Mouse (Mus musculus): ENCODE measurements around the gene Casq1. TPM values are rescaled to one million over a fixed set of nuclear protein-coding genes. Genes with fewer than 3 reads are reported as not detected.

The Casq1 gene
- polyA plus RNA-seq, 1 experiment from 2014 or later: 22.8 TPM

DNA sequence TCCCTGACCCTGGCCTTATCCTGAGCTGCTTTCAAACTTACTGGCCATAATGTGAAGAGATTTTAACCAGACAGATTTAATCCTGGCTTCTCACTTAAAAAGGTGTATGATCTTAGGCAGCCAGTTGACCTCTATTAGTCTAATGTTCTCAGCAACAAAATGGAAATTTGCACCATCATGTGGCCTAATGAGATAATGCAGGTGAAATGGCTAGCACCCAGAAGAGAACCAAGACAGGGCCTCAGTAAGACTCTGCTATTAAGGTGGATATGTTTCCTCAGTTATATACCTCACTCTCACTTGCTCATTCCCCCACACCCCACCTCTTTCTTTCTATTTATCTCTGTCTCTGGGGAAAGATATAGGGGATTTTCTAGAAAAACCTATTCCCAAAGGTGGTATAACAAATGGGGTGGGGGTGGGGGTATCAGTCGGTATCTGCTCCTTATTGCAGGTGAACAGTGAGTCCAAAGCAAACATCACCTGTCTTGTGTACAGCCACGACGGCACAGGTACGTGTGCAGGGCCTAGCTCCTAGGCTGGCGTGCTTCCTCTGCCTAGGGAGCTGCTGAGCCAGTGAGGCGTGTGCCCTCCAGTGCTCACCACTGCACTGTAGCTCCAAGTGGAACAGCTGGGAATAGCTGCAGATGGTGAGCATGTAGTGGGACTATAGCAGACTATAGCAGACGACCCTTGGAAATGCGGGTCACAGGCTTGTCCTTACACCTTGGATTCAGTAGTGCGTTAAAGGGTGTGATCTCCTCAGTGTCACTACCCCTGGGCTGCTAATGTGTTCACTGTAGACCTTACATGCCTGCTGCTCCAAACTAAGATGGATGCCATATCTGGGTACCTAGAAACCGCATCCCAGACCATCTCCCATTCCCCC lies 33.0 kb downstream of the Casq1 start:
- ATAC-seq: no peak

GRCm38 (mm10) chr1:172183915-172184314 lies 35.8 kb downstream of the Casq1 start:
- no peaks in the 10 kb centered on the region for H3K27me3 ChIP-seq (replicated peaks; ENCODE audit: control insufficient read depth, insufficient read depth, low read length)
- TF ChIP-seq CTCF (IDR thresholded peaks at IDR 0.05; ENCODE audit: low read depth): no peak
- no peak for ATAC-seq

More for the DNA sequence above, 33.0 kb downstream of the Casq1 start:
- Histone ChIP-seq H3K9ac (ENCODE audit: low read depth, low read length) (no peak overlapping the region), H3K36me3 (ENCODE audit: control insufficient read depth, insufficient read depth) (peaks cover 60% of the 10 kb centered on the region), H3K4me2 (replicated peaks; ENCODE audit: low read depth) (no peak overlapping the region), H3K4me1 (replicated peaks; ENCODE audit: control insufficient read depth, insufficient read depth, low read length) (no peaks in the 10 kb centered on the region), H3K27me3 (replicated peaks; ENCODE audit: control insufficient read depth, insufficient read depth, low read length) (no peaks in the 10 kb centered on the region), H3K4me3 (ENCODE audit: low read depth, low read length) (no peak overlapping the region), H3K27ac (ENCODE audit: low read depth, low read length) (no peak overlapping the region), H3K9me3 (ENCODE audit: control insufficient read depth) (no peaks in the 10 kb centered on the region)
- TF ChIP-seq CTCF (IDR thresholded peaks at IDR 0.05; ENCODE audit: low read depth): peak; percentile 58
- WGBS: 84% methylated on average over 10 of the region's 10 CpGs

DNA sequence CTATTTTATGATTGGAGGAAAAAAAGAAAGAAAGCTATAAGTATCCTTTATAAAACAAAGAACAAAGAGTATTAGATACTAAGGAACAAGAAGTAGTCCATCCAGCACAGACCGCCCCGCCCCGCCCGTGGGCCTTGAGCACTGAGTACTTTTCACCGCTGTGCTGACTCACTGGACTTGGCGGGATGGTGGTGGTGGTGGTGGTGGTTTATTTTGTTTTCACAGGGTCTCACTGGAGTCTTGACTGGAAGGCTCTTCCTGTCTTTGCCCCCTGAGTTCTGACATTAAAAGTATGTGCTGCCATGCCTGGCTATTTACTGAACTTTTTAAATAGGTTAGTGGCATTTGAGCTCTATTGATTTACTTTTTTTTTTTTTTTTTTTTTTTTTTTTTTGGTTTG lies 36.6 kb downstream of the Casq1 start:
- WGBS: 96% methylated on average over 6 of the region's 6 CpGs

More at GRCm38 (mm10) chr1:172183915-172184314, 35.8 kb downstream of the Casq1 start:
- Histone ChIP-seq H3K9ac (ENCODE audit: low read depth, low read length) (no peak overlapping the region), H3K4me1 (replicated peaks; ENCODE audit: control insufficient read depth, insufficient read depth, low read length) (no peaks in the 10 kb centered on the region), H3K27ac (ENCODE audit: low read depth, low read length) (no peak overlapping the region), H3K4me2 (replicated peaks; ENCODE audit: low read depth) (no peak overlapping the region), H3K9me3 (ENCODE audit: control insufficient read depth) (no peaks in the 10 kb centered on the region), H3K4me3 (ENCODE audit: low read depth, low read length) (no peak overlapping the region), H3K36me3 (ENCODE audit: control insufficient read depth, insufficient read depth) (peaks cover 60% of the 10 kb centered on the region)

DNA sequence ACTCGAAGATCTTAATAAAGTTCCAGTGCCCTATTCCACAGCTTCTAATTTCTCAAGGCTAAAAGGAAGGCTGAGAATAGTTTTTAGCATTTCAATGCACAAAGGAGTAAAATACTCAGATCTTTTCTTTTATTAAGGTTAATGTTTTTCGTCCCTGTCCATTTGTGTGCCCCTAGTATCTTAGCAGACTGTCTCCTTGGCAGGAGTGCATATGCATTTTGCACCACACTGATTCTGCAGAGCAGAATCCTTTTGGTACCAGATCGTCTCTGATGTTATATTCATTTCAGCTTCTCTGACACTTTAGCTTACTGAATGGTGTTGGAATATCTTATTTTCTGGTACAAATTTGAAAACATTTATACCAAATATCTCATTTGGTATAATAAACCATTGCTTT lies 37.9 kb downstream of the Casq1 start:
- no peak for ATAC-seq
- Histone ChIP-seq H3K9ac (ENCODE audit: low read depth, low read length) (no peak overlapping the region), H3K4me2 (replicated peaks; ENCODE audit: low read depth) (no peak overlapping the region), H3K4me3 (ENCODE audit: low read depth, low read length) (no peak overlapping the region), H3K27me3 (replicated peaks; ENCODE audit: control insufficient read depth, insufficient read depth, low read length) (no peaks in the 10 kb centered on the region), H3K36me3 (ENCODE audit: control insufficient read depth, insufficient read depth) (peaks cover 52% of the 10 kb centered on the region), H3K4me1 (replicated peaks; ENCODE audit: control insufficient read depth, insufficient read depth, low read length) (no peaks in the 10 kb centered on the region), H3K27ac (ENCODE audit: low read depth, low read length) (no peak overlapping the region), H3K9me3 (ENCODE audit: control insufficient read depth) (no peaks in the 10 kb centered on the region)
- WGBS: 95% methylated on average over 3 of the region's 3 CpGs
- no peak for TF ChIP-seq CTCF (IDR thresholded peaks at IDR 0.05; ENCODE audit: low read depth)

More for the DNA sequence above, 36.6 kb downstream of the Casq1 start:
- no peak overlapping the region for H3K9ac ChIP-seq (ENCODE audit: low read depth, low read length)
- H3K4me2 ChIP-seq (replicated peaks; ENCODE audit: low read depth): no peak overlapping the region
- H3K4me3 ChIP-seq (ENCODE audit: low read depth, low read length): no peak overlapping the region
- H3K4me1 ChIP-seq (replicated peaks; ENCODE audit: control insufficient read depth, insufficient read depth, low read length): no peaks in the 10 kb centered on the region
- no peak for ATAC-seq
- H3K27ac ChIP-seq (ENCODE audit: low read depth, low read length): no peak overlapping the region
- no peaks in the 10 kb centered on the region for H3K27me3 ChIP-seq (replicated peaks; ENCODE audit: control insufficient read depth, insufficient read depth, low read length)
- peaks cover 55% of the 10 kb centered on the region for H3K36me3 ChIP-seq (ENCODE audit: control insufficient read depth, insufficient read depth)
- H3K9me3 ChIP-seq (ENCODE audit: control insufficient read depth): no peaks in the 10 kb centered on the region
- no peak for TF ChIP-seq CTCF (IDR thresholded peaks at IDR 0.05; ENCODE audit: low read depth)

DNA sequence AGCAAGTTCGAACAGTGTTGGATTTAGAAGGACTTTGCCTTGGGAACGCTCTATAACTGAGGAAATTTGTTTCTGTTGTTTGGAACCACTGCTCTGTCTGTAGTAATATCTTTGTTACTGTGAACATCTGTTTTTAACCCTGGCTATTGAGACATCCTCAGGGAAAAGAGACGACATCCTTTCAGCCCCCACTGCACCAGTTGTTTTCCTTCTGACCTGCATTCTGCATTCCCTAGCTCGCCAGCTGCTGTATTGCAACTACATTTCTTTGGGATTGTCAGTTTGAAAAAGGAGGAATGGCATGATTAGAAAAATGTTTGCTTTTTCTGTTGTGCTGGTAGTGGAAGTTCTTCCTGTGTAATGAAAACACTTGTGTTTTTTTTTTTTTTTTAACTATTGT lies 38.8 kb downstream of the Casq1 start:
- 55% methylated on average over 4 of the region's 4 CpGs for WGBS
- H3K36me3 ChIP-seq (ENCODE audit: control insufficient read depth, insufficient read depth): peaks cover 49% of the 10 kb centered on the region
- H3K27ac ChIP-seq (ENCODE audit: low read depth, low read length): no peak overlapping the region
- no peak overlapping the region for H3K4me3 ChIP-seq (ENCODE audit: low read depth, low read length)
- no peaks in the 10 kb centered on the region for H3K27me3 ChIP-seq (replicated peaks; ENCODE audit: control insufficient read depth, insufficient read depth, low read length)
- ATAC-seq: no peak
- H3K9ac ChIP-seq (ENCODE audit: low read depth, low read length): no peak overlapping the region
- H3K9me3 ChIP-seq (ENCODE audit: control insufficient read depth): no peaks in the 10 kb centered on the region
- no peaks in the 10 kb centered on the region for H3K4me1 ChIP-seq (replicated peaks; ENCODE audit: control insufficient read depth, insufficient read depth, low read length)
- TF ChIP-seq CTCF (IDR thresholded peaks at IDR 0.05; ENCODE audit: low read depth): no peak
- H3K4me2 ChIP-seq (replicated peaks; ENCODE audit: low read depth): no peak overlapping the region

GRCm38 (mm10) chr1:172179102-172179501 lies 40.6 kb downstream of the Casq1 start:
- TF ChIP-seq CTCF (IDR thresholded peaks at IDR 0.05; ENCODE audit: low read depth): no peak
- WGBS: 65% methylated on average over 7 of the region's 7 CpGs
- peaks cover 63% of the 10 kb centered on the region for H3K36me3 ChIP-seq (ENCODE audit: control insufficient read depth, insufficient read depth)
- no peak overlapping the region; the same call in 1 of the 2 replicates for H3K27ac ChIP-seq (ENCODE audit: low read depth, low read length)
- H3K4me2 ChIP-seq (replicated peaks; ENCODE audit: low read depth): no peak overlapping the region
- no peak for ATAC-seq
- no peak overlapping the region for H3K9ac ChIP-seq (ENCODE audit: low read depth, low read length)
- H3K9me3 ChIP-seq (ENCODE audit: control insufficient read depth): no peaks in the 10 kb centered on the region
- H3K4me1 ChIP-seq (replicated peaks; ENCODE audit: control insufficient read depth, insufficient read depth, low read length): no peaks in the 10 kb centered on the region
- no peaks in the 10 kb centered on the region for H3K27me3 ChIP-seq (replicated peaks; ENCODE audit: control insufficient read depth, insufficient read depth, low read length)
- no peak overlapping the region for H3K4me3 ChIP-seq (ENCODE audit: low read depth, low read length)
